Mouse (Mus musculus) CD4-positive, CD25-positive, alpha-beta regulatory T cell, adult 4 months (primary cell): ENCODE measurements around the gene Rarres2. TPM values are rescaled to one million over a fixed set of nuclear protein-coding genes. Genes with fewer than 3 reads are reported as not detected.
A peak's percentile ranks its signal among the peaks of the same experiment; 100 is the strongest.

Experiments used
- ATAC-seq: one replicate; pipeline ENCODE4 v1.8.0; 2017
- polyA plus RNA-seq, 2 experiments: library from polyadenylated mRNA; unstranded; fragments of 100-300 nt; shearing (Covaris generic); gene quantifications; one replicate each; pipeline ENCODE4 v1.2.1; 2017

Gene Rarres2
- polyA plus RNA-seq, 2 experiments from 2014 or later = 0.55 TPM; not detected in 1

DNA sequence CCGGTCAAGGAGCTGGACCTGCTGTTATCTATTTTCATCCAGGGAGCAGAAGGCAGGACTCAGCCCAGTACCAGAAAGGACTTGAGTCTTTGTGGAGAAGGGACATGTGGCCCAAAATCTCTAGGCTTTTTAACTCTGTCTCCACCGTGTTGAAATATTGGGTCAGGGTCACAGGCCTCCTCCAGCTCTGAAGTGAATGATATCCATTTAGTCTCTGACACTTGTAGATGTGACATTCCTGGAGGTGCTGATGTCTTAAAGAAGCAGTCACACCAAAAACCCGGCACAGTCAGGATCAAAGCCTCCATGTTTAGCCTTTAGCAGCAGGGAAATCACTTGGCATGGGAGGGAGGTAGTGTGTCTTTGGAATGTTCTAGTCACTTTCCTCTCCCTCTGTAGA, 31.9 kb downstream of the Rarres2 start:
- no peak for ATAC-seq

- ATAC-seq = no peak
Measured at GRCm38 (mm10) chr6:48539860-48540259, 32.7 kb downstream of the Rarres2 start.

GRCm38 (mm10) chr6:48538841-48539737, 33.5 kb downstream of the Rarres2 start:
- ATAC-seq = peak; percentile 62

- no peak for ATAC-seq
Measured at GRCm38 (mm10) chr6:48537105-48537954, 35.3 kb downstream of the Rarres2 start, which contains the start of gene Atp6v0e2. TSS of gene Atp6v0e2 (plus strand) at chr6:48537615.

DNA sequence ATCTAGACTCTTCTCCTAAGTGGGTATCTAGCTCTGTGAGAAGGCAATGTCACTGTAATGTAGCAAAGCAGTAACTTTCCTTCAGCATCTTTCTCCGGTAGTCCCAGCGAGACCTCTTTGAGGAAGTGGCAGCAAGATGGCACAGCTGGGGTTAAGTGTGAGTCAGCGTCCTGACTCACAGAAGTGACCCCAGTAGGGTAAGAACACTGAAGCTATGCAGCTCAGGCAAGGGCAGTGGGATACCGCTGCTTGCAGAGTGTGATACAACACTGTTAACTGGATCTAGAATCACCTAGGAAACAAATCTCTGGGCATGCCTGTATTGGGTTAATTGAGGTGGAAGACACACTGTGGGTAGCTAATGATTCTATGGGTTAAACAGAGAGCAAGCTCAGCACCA, 36.5 kb downstream of the Rarres2 start:
- no peak for ATAC-seq

GRCm38 (mm10) chr6:48534913-48535312, 37.7 kb downstream of the Rarres2 start:
- no peak for ATAC-seq

DNA sequence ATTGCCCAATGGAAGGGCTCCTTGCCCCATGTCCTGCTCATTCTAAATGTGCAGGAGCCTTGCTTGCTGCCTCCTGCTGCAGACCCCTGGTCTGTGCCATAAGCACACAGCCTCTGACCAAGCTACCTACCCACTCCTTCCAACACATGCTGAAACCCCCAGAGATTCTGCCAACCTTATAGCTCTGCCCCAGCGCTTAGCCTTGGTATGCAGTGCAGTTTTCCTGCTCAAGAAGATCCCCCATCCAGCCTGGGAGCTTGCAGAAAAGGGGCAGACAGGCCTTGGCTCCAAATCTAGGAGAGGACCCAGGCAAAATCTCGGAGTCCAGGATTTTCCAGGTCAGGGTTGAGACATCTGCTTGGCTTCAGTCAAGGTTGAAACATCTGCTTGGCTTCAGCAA, 39.1 kb downstream of the Rarres2 start:
- ATAC-seq = no peak

GRCm38 (mm10) chr6:48530862-48531261, 41.7 kb downstream of the Rarres2 start:
- no peak for ATAC-seq

- no peak for ATAC-seq
Measured at GRCm38 (mm10) chr6:48529871-48530440, 42.6 kb downstream of the Rarres2 start.

DNA sequence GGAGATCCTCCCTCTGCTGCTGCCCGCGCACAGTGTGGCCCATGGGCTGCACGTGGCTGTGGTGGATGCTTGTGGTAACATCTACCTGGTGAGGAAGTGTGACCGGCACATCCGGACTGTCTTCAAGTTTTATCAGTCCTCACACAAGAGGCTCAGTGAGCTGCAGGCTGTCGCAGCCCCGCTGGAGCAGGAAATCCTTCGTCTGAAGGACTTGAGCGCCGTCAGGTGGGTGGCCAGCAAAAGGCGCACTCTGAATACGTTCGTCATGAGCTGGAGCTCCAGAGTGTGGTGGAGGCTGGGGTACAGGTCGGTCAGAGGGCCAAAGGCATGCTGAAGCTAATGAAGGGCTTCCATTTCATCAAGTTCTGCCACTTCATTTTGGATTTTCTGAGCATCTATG, 43.3 kb downstream of the Rarres2 start:
- ATAC-seq = no peak

GRCm38 (mm10) chr6:48527901-48528300, 44.7 kb downstream of the Rarres2 start:
- ATAC-seq = no peak

GRCm38 (mm10) chr6:48524882-48525281, 47.7 kb downstream of the Rarres2 start:
- peak; percentile 74 for ATAC-seq

Other genes starting within 250 kb of the Rarres2 start
- 10 to 100 TPM; 11.9 to 22.8 TPM for gene Krba1, start 177.2 kb downstream of the Rarres2 start, polyA plus RNA-seq
- gene Zfp467, start 127.0 kb downstream of the Rarres2 start, polyA plus RNA-seq = 10 to 100 TPM; 11.4 to 12.6 TPM
- gene Sspo, start 124.6 kb downstream of the Rarres2 start, polyA plus RNA-seq = under 1 TPM; 0.20 to 0.73 TPM
- not detected for gene Atp6v0e2, start 35.2 kb downstream of the Rarres2 start, polyA plus RNA-seq
- gene Lrrc61, start 18.0 kb downstream of the Rarres2 start, polyA plus RNA-seq = 10 to 100 TPM; 33.3 to 54.7 TPM
- gene Gm45021, start 16.8 kb upstream of the Rarres2 start, polyA plus RNA-seq = not detected
- gene Repin1, start 21.1 kb upstream of the Rarres2 start, polyA plus RNA-seq = 1 to 10 TPM in 1 of 2 experiments, under 1 TPM in 1; 1.00 to 1.9 TPM
- not detected for gene Gm44965, start 21.2 kb upstream of the Rarres2 start, polyA plus RNA-seq
- 10 to 100 TPM in 1 of 2 experiments, 1 to 10 TPM in 1; 5.8 to 10.0 TPM for gene Zfp775, start 29.3 kb upstream of the Rarres2 start, polyA plus RNA-seq
- gene AI854703, start 54.0 kb upstream of the Rarres2 start, polyA plus RNA-seq = 1 to 10 TPM; 2.7 to 5.2 TPM
- 100 to 1,000 TPM; 149 to 213 TPM for gene Gimap8, start 74.4 kb upstream of the Rarres2 start, polyA plus RNA-seq
- 100 to 1,000 TPM; 302 to 342 TPM for gene Gimap9, start 103.3 kb upstream of the Rarres2 start, polyA plus RNA-seq
- gene Gimap4, start 111.8 kb upstream of the Rarres2 start, polyA plus RNA-seq = 1,000 to 10,000 TPM; 1,771 to 1,850 TPM
- gene Gimap6, start 135.4 kb upstream of the Rarres2 start, polyA plus RNA-seq = 1,000 to 10,000 TPM; 1,247 to 1,551 TPM
- 10 to 100 TPM; 62.5 to 69.5 TPM for gene Gm28053, start 145.8 kb upstream of the Rarres2 start, polyA plus RNA-seq
- 100 to 1,000 TPM; 600 to 617 TPM for gene Gimap7, start 145.8 kb upstream of the Rarres2 start, polyA plus RNA-seq
- gene Gimap1, start 166.3 kb upstream of the Rarres2 start, polyA plus RNA-seq = 100 to 1,000 TPM; 342 to 402 TPM
- 100 to 1,000 TPM; 196 to 256 TPM for gene Gimap5, start 173.4 kb upstream of the Rarres2 start, polyA plus RNA-seq
- 1,000 to 10,000 TPM; 1,659 to 2,511 TPM for gene Gimap3, start 198.1 kb upstream of the Rarres2 start, polyA plus RNA-seq